Comparison of ENCODE assay signal across 8 mouse cellular contexts in genomic region chr11:51805221-51805981, GRCm38 (mm10). TPM values are rescaled to one million over a fixed set of nuclear protein-coding genes. Genes with fewer than 3 reads are reported as not detected.
A peak's percentile ranks its signal among the peaks of the same experiment; 100 is the strongest.
DNase-seq lines count a peak whose midpoint lies in the region; ATAC-seq and TF ChIP-seq lines count a peak whose summit lies in the region.

No protein-coding gene starts in this region.

- peaks cover 8% of the 10 kb centered on the region for H3K27me3 ChIP-seq in G1E (ENCODE audit: insufficient read depth, low read length)
- H3K27me3 ChIP-seq in forebrain, embryonic 14.5 days (replicated peaks; ENCODE audit: control insufficient read depth, insufficient read depth, low read length): no peaks in the 10 kb centered on the region
- no peaks in the 10 kb centered on the region for H3K27me3 ChIP-seq in lung, embryonic 14.5 days (ENCODE audit: insufficient read depth, low read length)
- H3K27me3 ChIP-seq in neural tube, embryonic 15.5 days (replicated peaks): no peaks in the 10 kb centered on the region

- WGBS in forebrain, embryonic 14.5 days: 18% methylated on average over 17 of the region's 17 CpGs
- WGBS in lung, embryonic 14.5 days: 12% methylated on average over 17 of the region's 17 CpGs
- 20% methylated on average over 17 of the region's 17 CpGs for WGBS in neural tube, embryonic 15.5 days

- H3K4me1 ChIP-seq in G1E (ENCODE audit: insufficient read depth, low read depth, low read length): peaks cover 25% of the 10 kb centered on the region
- 0 out of 2 replicates have a peak, but pooled peaks cover 3% of the 10 kb centered on the region for H3K4me1 ChIP-seq in forebrain, embryonic 14.5 days (ENCODE audit: control insufficient read depth, insufficient read depth, low read length)
- H3K4me1 ChIP-seq in lung, embryonic 14.5 days (ENCODE audit: insufficient read depth): no peaks in the 10 kb centered on the region; the same call in 1 of the 2 replicates
- H3K4me1 ChIP-seq in neural tube, embryonic 15.5 days: peaks cover 5% of the 10 kb centered on the region

- no peak for TF ChIP-seq CTCF in G1E (IDR thresholded peaks at IDR 0.05; ENCODE audit: low read depth, low read length)
- TF ChIP-seq CTCF in layer of hippocampus, adult 2 months (conservative IDR thresholded peaks at IDR 0.05): no peak
- TF ChIP-seq CTCF in lung, embryonic 14.5 days (IDR thresholded peaks at IDR 0.05; ENCODE audit: low read depth): no peak

- H3K4me2 ChIP-seq in forebrain, embryonic 14.5 days (ENCODE audit: low read length): peak overlapping the region; percentile 69
- H3K4me2 ChIP-seq in lung, embryonic 14.5 days: peak overlapping the region; percentile 72
- peak overlapping the region; percentile 79 for H3K4me2 ChIP-seq in neural tube, embryonic 15.5 days

- H3K4me3 ChIP-seq in G1E (ENCODE audit: low read depth, low read length): peak overlapping the region; percentile 52; the same call in 1 of the 2 replicates
- H3K4me3 ChIP-seq in forebrain, embryonic 14.5 days (ENCODE audit: low read depth, low read length): peak overlapping the region; percentile 39
- peak overlapping the region; percentile 66 for H3K4me3 ChIP-seq in layer of hippocampus, adult 2 months
- H3K4me3 ChIP-seq in lung, embryonic 14.5 days (ENCODE audit: low read depth, low read length): peak overlapping the region; percentile 47
- H3K4me3 ChIP-seq in neural tube, embryonic 15.5 days (replicated peaks): peak overlapping the region; percentile 50

- H3K27ac ChIP-seq in forebrain, embryonic 14.5 days (ENCODE audit: low read depth, low read length): peak overlapping the region; percentile 22
- H3K27ac ChIP-seq in layer of hippocampus, adult 2 months: peak overlapping the region; percentile 88
- peak overlapping the region; percentile 50 for H3K27ac ChIP-seq in lung, embryonic 14.5 days (ENCODE audit: low read depth)
- H3K27ac ChIP-seq in neural tube, embryonic 15.5 days (replicated peaks): peak overlapping the region; percentile 72

- peak; percentile 66; the same call in 1 of the 2 replicates for ATAC-seq in G1E (ENCODE audit: extremely low read depth, insufficient number of reproducible peaks, low FRiP score, poor library complexity, severe bottlenecking)
- peak; percentile 90 for ATAC-seq in forebrain, embryonic 14.5 days
- ATAC-seq in lung, embryonic 14.5 days (ENCODE audit: insufficient read depth): peak; percentile 74
- peak; percentile 81 for ATAC-seq in neural tube, embryonic 15.5 days (ENCODE audit: low FRiP score)

- H3K36me3 ChIP-seq in G1E (replicated peaks): no peaks in the 10 kb centered on the region
- H3K36me3 ChIP-seq in forebrain, embryonic 14.5 days (ENCODE audit: control insufficient read depth, insufficient read depth, low read length): no peaks in the 10 kb centered on the region
- H3K36me3 ChIP-seq in lung, embryonic 14.5 days (ENCODE audit: insufficient read depth): no peaks in the 10 kb centered on the region
- H3K36me3 ChIP-seq in neural tube, embryonic 15.5 days: no peaks in the 10 kb centered on the region

- no peaks in the 10 kb centered on the region for H3K9me3 ChIP-seq in G1E (replicated peaks)
- H3K9me3 ChIP-seq in forebrain, embryonic 14.5 days (replicated peaks; ENCODE audit: control insufficient read depth, low read length): no peaks in the 10 kb centered on the region
- no peaks in the 10 kb centered on the region for H3K9me3 ChIP-seq in lung, embryonic 14.5 days (ENCODE audit: low read depth, low read length)
- no peaks in the 10 kb centered on the region for H3K9me3 ChIP-seq in neural tube, embryonic 15.5 days (replicated peaks)

- peak; percentile 85 for DNase-seq in G1E (ENCODE audit: low spot score)
- peak; percentile 75 for DNase-seq in cerebellum, adult 11-12 months
- DNase-seq in forebrain, embryonic 14.5 days (ENCODE audit: low spot score): peak; percentile 94
- DNase-seq in heart, postnatal 4 days: peak; percentile 72
- peak; percentile 76 to 80 for DNase-seq in layer of hippocampus, adult 2 months (ENCODE audit: low spot score in 2 of 2)
- DNase-seq in lung, embryonic 14.5 days: peak; percentile 91
- DNase-seq in testis, postnatal 10 days (ENCODE audit: low spot score): peak; percentile 68

- H3K9ac ChIP-seq in forebrain, embryonic 14.5 days (ENCODE audit: low read length): peak overlapping the region; percentile 52
- H3K9ac ChIP-seq in lung, embryonic 14.5 days: peak overlapping the region; percentile 42
- H3K9ac ChIP-seq in neural tube, embryonic 15.5 days (replicated peaks): peak overlapping the region; percentile 53

RNA-seq across cellular contexts. Expression of gene Sar1b, which starts 41.9 kb away (rescaled TPM):
- total RNA-seq in G1E (2014; fragmentation: Nextera tagmentation) (103 and 125 TPM in 2 replicates), G1E (2017) (58.7 and 59.2 TPM in 2 replicates)
- polyA plus RNA-seq in G1E (2012): 2.9 and 4.0 TPM in 2 replicates
- 179 and 184 TPM in 2 replicates for polyA plus RNA-seq in forebrain, embryonic 14.5 days (2014; fragmentation: Nextera tagmentation; extraction: Ambion mirVana)
- 10 to 100 TPM; 93.6 to 95.8 TPM for total RNA-seq in heart, postnatal 4 days (2021)
- 10 to 100 TPM; 71.7 to 72.0 TPM for total RNA-seq in layer of hippocampus, adult 2 months (2021)
- polyA plus RNA-seq in lung, embryonic 14.5 days (2014; fragmentation: Nextera tagmentation; extraction: Ambion mirVana): 105 and 109 TPM in 2 replicates
- polyA plus RNA-seq in neural tube, embryonic 15.5 days (2015; fragmentation: Nextera tagmentation; extraction: Ambion mirVana): 207 and 237 TPM in 2 replicates

RNA-seq across cellular contexts. Expression of gene Sec24a, which starts 42.0 kb away (rescaled TPM):
- total RNA-seq in G1E (2014; fragmentation: Nextera tagmentation) (35.7 and 40.9 TPM in 2 replicates), G1E (2017) (7.7 and 8.2 TPM in 2 replicates)
- 22.4 and 24.7 TPM in 2 replicates for polyA plus RNA-seq in G1E (2012)
- polyA plus RNA-seq in forebrain, embryonic 14.5 days (2014; fragmentation: Nextera tagmentation; extraction: Ambion mirVana): 7.5 and 11.6 TPM in 2 replicates
- 10 to 100 TPM; 23.0 to 23.7 TPM for total RNA-seq in heart, postnatal 4 days (2021)
- 10 to 100 TPM; 17.6 to 21.6 TPM for total RNA-seq in layer of hippocampus, adult 2 months (2021)
- 16.3 and 16.8 TPM in 2 replicates for polyA plus RNA-seq in lung, embryonic 14.5 days (2014; fragmentation: Nextera tagmentation; extraction: Ambion mirVana)
- polyA plus RNA-seq in neural tube, embryonic 15.5 days (2015; fragmentation: Nextera tagmentation; extraction: Ambion mirVana): 14.7 and 16.0 TPM in 2 replicates

RNA-seq across cellular contexts. Expression of gene Jade2, which starts 52.1 kb away (rescaled TPM):
- 8.4 and 8.8 TPM in 2 replicates for total RNA-seq in G1E (2014; fragmentation: Nextera tagmentation)
- total RNA-seq in G1E (2017): 6.9 and 7.0 TPM in 2 replicates
- polyA plus RNA-seq in G1E (2012): 12.9 and 13.7 TPM in 2 replicates
- 0.20 and 0.23 TPM in 2 replicates for polyA plus RNA-seq in forebrain, embryonic 14.5 days (2014; fragmentation: Nextera tagmentation; extraction: Ambion mirVana)
- 1 to 10 TPM; 2.7 to 3.0 TPM for total RNA-seq in heart, postnatal 4 days (2021)
- 10 to 100 TPM; 39.2 to 42.1 TPM for total RNA-seq in layer of hippocampus, adult 2 months (2021)
- 1.3 and 1.6 TPM in 2 replicates for polyA plus RNA-seq in lung, embryonic 14.5 days (2014; fragmentation: Nextera tagmentation; extraction: Ambion mirVana)
- 0.69 and 1.6 TPM in 2 replicates for polyA plus RNA-seq in neural tube, embryonic 15.5 days (2015; fragmentation: Nextera tagmentation; extraction: Ambion mirVana)

Comparison
In these comparisons a context has a peak if more than half of its experiments do, and no peak if none do; other contexts are left out.
1. Peak in every context shown above with its lines: DNase-seq, ATAC-seq, H3K4me3 ChIP-seq and H3K27ac ChIP-seq.
2. H3K27ac ChIP-seq: peak in every context shown above with its lines; median percentile 88 in layer of hippocampus, adult 2 months; 72 in neural tube, embryonic 15.5 days; 50 in lung, embryonic 14.5 days; 22 in forebrain, embryonic 14.5 days.
3. RNA of gene Sar1b, which starts 41.9 kb away (polyA plus RNA-seq): 207 to 237 TPM in neural tube, embryonic 15.5 days, 179 to 184 TPM in forebrain, embryonic 14.5 days and 105 to 109 TPM in lung, embryonic 14.5 days; 2.9 to 4.0 TPM in G1E; every median in the first group is over 10 times any median in the second.